Mouse (Mus musculus) R1 (cell line): ENCODE measurements around the gene Prrxl1.
A peak's percentile ranks its signal among the peaks of the same experiment; 100 is the strongest.

ENCODE experiments used
- DNase-seq: peaks from one replicate; pipeline ENCODE4 v3.0.0-alpha.2; 2018; ENCODE audit warnings: low read depth, low spot score

Prrxl1 gene

DNA sequence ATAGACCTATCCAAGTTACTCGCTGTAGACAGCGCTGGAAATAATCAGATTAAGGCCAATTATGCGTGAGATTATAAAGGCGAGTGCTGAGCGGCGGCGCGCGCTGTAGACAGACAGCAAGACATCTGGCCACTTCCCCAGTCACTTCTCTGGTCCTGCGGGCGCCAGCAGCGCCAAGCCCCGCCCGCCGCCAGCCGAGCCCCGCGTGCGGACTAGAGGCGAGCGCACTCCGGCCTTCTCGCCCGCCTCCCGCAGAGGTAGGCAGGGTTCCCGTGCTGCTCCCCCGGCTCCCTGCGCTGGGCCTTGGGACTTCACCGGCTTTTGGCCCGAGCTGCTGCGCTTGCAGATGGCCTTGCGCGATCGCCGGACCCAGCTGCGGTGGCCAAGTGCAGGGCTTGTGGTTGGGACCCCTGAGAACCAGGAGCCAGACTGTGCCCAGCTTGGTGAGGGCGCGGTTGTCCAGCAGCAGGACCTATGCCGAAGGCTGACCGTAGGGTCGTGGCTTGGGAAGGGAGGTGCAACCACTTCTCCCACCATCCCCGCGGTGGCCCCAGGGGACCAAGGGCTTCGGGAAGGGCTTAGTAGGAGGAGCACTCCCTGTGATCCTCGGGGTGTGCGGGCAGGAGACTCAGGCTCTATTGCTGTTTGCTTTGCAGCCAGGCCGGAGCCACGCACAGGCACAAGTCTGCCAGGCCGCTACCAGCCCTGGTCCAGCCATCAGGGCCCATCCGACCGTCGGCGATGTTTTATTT lies at the start of gene Prrxl1:
Gene Prrxl1 (plus strand): TSS at position 118 of the 752 bp plus-strand sequence.
- peak; percentile 18 for DNase-seq

DNA sequence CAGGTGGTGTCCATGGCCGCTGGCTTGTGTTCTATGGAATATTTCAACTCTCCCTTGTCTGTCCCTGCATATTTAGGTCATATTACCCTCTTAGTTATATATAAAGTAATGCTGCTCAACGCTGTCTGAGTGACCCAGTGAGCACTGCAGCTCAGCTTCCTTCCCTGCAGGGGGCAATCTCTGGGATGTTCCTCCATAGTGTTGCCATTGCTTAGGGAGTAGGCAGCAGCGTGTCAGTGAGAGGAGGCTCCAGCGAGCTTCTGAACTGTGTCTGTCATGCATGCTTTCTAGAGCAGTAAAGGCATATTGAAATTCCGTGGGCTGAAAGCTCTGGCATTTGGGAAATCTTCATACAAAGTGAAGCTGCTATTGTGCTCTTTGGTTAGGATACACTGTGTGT lies 47.4 kb upstream of the Prrxl1 start:
- no peak for DNase-seq

DNA sequence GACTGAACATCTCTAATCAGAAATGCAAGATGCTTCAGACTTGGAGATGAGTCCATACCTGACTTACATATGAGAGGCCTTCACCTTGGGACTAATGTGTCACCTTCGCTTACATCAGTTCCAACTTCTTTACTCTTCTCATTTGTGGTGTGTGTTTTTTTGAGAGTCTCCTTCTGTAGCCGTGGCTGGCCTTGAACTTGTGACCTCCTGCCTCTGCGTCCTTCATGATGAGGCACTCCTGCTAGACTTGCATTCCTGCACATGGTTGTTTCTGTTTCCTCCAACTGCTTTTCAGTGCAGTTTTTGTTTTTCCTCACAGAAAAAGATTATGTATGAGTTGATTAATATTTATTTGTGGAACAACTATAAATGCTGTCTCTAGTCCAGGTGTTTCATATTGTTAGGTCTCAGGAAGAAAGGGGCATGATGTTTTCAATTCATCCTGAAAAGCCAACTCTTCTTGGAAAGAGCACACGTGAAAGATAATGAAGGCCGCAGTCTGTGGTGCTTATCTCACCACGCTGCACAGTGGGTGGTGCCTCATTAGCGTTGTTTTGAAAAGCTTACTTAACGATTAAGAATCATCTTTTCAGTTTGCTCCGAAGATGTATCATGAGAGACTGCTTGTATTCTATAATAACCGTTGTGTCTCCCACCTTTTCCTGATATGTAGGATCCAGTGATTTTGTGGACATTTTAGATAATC lies 45.9 kb upstream of the Prrxl1 start:
- peak; percentile 34 for DNase-seq

DNA sequence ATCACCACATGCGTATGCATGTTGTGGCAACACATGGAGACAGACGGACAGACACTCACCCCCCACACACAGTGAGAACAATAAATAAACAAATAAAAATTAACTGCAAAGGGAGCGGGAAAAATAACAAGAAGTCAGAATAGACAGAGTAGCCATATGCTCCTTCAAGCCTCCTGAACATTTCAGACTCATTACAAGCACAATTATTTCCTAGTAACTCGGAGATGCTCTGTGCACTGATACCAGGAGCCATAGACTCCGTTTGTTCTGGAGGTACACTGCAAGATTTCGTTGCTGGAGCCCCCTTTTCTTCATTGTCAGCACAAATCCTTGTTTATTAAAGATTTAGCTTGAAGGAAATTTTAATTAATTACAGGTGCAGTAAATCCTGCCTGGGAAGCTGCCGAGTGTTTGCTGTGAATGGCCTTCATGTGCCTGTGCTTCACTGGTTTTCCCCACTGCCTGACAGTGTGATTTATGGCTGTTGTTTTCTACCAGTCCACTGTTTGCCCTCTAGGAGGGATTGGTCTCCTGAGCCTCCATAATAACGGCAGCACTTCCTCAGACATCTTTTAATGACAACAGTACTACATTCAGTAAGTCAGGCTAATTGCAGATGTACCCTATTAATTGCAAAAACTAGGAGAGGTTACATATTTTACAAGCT lies 44.2 kb upstream of the Prrxl1 start:
- no peak for DNase-seq

DNA sequence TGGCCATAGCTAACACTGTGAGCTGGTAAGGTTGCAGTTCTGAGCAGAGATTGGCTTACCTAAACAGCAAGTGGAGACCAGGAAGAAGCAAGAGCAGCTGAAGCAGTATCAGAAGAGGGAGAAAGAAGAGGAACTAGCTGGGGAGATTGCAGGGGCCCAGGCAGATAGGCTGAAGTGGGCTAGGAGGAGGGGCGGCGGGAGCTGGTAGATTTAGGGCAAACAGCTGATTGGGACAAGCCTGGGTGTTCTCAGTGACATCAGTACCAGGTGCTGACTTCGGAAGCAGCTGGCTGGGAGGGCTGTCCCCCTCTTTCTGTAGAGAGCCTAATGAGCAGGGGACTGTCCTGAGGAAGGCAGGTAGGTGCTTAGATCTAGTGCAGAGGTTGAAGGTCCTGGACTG lies 37.8 kb upstream of the Prrxl1 start:
- no peak for DNase-seq

DNA sequence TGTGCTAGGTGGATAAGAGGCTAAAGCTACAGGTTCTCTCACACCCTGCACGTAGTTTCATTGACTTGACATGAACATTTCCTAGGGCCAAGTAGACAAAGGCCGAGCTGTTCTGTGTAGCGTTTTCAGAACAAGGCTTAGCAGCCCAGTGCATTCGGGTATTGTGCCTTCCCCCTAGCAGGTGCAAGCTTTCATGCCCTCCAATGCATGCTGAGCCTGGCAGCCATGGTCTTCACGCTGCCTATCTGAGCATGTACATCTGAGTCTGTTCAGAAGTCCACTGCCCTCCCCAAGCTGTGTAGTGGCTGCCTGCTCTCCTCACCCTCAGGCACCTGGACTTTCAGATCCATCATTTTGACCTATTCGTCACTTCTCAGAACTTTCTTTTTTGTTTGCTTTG lies 35.5 kb upstream of the Prrxl1 start:
- DNase-seq: no peak

DNA sequence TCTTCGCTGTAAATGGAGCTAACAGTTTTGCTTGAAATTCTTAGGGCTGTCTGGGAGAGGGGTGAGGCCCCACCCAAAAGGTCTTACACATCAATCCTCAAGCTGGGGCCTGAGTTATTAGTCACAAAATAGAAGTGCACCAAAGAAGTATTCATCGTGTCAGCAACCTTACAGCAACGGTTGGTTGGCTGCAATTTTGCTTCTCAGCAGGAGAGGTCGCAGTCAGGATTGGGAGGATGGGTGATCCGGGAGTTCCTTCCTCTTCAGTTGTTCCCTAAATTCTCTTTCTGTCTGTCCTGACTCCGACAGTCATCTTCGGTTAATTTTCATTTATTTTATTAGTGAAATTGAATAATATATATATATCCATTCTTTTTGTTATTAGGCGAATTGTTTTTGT lies 26.7 kb upstream of the Prrxl1 start:
- no peak for DNase-seq

DNA sequence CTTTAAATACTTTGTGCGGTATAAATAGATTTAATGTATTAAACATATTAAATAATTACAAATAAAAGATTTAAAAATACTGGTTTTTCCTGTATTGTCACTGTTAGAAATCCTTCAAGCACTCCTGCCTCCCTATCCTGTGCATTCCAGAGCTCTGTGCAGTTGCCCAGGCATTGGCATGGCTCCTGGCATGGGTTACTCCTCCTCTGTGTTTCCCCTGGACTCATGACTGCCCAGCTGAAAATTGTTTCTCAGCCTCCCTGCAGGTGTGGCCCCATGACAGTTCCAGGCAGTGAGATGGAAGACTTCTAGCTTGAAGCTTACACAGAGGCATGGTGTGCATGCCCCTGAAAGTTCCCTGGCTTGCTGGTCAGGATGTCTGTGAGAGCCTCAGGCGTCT lies 20.8 kb upstream of the Prrxl1 start:
- no peak for DNase-seq

DNA sequence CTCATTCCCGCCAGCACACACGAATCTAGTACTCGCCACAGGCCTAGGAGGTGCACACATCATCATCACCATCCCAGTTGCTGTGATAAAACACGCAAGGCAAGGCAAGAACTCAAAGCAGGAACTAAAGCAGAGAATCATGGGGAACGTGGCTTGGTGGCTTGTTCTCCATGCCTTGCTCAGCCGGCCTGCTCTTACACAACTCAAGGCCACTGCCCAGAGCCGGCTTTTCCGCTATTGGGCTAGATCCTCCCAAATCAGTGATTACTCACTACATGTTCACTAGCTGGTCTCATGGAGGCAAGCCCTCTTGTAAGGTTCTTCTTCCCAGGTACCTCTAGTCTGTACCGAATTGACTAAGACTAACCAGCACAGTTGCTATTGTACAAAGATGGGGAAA lies 15.5 kb upstream of the Prrxl1 start:
- DNase-seq: no peak

DNA sequence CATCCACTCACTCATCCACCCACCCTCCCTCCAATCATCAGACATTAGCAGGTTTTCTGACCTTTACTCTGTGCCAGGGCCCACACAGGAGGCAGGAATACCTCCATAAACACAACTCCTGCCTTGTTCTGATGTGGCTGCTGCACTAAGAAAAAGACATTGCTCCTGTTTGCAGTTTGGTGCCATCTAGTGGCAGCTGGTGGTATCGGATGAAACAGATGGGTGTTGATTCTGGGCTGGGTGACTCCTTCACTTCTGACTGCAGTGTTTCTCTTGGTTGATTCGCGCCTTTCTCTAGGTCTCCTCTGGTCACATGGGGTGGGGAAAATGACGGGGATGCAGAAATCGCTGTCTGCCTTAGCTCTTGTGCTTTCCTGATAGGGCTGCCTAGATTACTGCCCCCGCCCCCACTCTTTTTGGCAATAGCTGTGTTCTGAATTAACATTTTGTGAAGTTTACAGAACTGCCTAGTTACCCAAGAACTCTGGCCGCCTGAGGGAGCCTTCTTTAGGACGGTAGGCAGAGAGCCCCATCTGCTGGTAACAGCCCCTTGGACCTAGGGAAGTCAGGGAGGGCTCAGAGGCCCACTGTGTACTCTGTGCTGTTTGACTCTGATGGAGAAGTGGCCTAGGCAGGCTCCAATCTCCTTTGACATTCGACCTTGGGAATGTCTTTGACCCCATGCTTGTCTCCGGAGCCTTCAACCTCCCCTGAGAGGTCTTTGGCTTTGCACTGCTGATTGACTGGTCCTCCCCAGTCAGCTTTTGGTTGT lies 12.0 kb upstream of the Prrxl1 start:
- DNase-seq: peak; percentile 85

DNA sequence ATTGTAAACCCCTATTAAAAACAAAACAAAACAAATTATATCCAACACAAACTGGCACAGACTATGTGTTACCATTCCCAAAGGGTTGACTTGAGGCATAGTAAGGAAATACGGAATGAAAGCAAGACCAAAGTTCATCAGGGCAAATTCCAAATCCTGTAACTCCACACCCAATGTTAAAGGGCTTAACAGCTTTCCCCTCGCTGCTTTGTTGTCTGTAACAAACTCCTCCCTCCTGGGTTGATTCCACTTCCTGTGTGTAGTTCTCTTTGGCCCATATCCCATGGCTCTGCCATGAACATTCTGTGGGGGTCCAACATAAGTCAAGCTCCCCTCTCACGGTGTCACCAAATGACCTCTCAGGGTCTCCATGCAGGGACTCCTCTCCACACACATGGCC lies 8.8 kb upstream of the Prrxl1 start:
- DNase-seq: no peak

DNA sequence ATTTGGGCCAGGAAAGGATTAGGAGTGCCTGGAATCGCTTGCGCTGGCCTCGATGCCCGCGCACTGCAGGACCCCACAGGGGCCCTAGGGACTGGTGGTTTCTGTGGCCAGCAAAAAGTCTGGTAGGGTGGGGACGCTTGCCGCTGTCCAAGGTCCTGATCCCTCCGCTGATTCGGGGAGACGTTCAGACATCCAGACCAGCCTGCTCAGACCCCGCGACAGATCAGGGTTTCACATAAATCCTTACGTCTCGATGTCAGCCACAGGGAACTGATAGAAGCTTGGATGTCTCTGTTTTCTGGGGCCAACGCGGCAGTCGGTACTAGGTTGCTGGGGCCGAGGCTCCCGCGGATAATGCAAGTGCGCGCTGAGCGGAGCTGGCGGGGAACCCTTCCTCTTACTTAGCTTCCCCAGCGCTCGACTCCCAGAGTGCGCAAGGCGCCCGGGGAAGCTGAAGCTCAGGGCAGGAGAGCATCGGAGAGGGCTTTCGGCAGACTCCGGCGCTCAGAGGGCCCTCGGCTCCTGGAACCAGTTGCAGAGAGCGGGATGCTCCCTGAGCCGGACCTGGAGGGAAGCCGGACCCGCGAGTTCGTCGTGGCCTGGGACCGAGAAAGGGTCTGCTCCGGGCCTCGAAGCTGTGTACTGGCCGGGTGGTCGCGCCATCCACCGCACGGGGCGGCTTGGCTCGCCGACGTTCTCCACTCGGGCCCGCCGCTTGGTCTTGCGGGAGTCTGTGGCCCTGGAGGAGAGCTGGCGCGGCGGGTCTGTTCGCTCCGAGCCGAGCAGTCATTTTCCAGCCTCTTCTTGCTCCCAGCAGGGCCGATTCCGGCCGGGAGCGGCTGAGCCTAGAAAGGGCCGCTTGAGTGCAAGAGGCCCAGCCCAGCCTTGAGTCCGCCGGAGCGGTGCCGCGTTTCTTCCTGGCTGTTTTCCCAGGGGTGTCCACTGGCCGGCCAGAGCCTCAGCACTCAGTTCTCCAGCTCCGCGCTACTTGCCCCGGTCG lies 1.7 kb upstream of the Prrxl1 start:
- DNase-seq: peak; percentile 85

DNA sequence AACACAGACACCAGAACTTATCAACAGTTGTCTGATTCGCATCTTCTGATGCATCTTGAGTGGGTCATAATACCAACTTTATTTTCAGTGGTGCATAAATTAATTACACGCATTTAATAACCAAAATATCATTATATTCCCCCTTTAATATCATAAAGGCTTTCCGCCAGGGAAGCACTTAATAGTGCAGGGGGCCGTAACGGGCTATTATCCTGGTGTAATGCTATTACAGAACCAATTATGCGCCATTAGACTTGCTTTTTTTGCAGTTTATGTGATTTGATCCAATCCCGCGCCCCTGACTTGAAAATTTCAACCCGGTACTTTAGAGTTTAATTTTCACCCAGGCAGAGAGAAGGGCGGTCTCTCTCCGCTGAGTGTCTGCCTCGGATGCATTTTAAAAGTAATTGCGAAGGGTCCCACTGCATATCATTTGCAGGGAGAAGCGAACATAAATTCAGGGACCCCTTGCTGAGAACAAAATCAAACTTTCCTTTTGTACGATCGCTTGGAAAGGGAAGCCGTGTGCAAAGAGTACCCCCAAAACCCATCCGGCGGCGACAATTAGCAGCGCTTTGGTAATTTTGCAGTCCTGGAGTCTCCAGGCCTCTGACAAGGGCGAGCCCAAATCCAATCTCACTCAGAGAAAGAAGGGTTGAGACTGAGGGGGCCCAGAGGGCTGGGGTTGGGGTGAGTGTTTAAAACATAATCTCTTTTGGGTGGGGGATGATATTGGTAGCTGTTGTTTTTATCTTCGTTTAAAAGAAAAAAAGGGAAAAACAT lies 579 bp upstream of the Prrxl1 start:
- no peak for DNase-seq

DNA sequence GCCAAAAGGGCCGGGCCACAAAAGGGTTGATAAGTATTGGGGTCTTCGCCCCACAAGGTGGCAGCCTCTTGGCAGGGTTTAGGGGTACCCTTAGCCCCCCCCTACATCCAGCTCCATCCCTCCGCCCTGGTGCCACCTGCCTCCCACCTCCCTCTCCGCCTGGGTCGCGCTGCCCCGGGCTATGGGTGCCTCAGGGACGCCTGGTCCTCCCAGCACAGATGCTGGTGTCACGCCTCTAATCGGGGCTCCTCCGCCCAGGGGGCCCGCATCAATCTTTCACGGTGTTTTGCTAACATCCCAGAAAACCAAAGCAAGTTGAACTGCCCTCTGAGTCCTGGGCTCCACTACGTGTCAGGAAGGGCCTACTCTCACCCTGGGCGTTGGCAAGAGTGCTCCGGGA lies 903 bp downstream of the Prrxl1 start:
- DNase-seq: peak; percentile 13

DNA sequence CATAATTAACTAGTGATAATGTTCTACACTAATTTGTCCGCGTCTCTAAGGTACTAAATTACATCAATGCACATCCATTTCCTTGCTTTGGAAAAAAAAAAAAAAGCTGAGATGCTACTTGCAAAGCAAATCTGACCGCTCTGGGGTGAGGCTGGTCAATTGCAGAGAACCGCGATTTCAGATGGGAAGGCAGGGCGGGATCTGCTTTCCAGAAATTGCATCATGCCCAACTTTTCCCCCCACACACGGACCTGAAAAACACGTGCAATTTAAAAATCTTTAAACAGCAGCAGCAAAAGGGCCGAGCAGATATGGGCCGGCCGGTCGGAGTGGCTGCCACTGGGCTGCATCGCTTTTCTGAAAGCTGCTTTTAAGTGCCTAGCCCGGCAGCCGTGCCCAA lies 6.3 kb downstream of the Prrxl1 start:
- no peak for DNase-seq

DNA sequence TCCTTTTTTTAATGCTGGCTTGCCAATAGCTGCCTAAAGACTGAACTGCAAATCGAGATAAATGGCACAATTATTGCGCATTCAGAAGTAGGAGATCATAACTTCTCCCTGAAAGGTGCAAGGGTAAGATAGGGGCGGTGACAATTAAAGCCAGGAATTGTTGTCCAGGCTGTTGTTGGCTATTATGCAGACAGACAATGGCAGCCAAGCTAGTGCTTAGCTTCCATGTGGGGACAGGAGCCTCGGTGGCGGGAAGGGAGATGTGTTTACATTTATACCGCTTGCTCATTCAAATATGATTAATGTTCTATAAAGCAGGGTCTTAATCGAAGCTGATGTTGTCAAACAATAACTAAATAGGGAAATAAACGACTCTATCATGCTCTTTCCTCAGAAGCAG lies 7.1 kb downstream of the Prrxl1 start:
- no peak for DNase-seq

DNA sequence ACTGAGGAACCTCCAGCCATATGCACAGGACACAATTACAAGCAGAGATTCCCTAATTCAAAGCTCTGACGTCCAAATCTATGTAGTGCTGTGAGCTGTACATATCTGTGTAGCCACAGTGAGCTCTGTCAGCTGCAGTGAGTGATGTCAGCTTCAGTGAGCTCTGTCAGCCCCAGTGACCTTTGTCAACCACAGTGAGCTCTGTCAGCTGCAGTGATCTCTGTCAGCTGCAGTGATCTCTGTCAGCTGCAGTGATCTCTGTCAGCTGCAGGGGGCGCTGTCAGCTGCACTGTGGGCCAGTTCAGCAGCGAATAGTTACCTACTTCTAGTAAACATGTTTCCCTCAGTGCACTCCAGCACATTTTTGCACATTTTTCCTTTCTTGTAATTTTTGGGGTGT lies 10.2 kb downstream of the Prrxl1 start:
- DNase-seq: peak; percentile 24

DNA sequence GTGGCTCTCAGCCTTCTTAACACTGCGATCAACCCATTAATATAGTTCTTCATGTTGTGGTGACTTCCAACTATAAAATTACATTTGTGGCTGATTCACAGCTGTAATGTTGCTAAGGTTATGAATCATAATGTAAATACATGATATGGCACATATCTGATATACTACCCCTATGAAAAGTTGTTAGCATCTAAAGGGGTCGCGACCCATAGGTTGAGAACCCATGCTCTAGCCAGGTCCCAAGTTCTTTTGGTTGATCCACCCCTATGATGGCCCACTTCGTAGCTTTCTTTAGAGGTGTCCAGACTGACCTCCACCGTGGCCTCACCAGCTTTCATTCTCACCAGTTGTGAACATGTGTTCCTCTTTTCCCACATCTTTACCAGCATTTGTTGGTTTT lies 18.0 kb downstream of the Prrxl1 start:
- no peak for DNase-seq

DNA sequence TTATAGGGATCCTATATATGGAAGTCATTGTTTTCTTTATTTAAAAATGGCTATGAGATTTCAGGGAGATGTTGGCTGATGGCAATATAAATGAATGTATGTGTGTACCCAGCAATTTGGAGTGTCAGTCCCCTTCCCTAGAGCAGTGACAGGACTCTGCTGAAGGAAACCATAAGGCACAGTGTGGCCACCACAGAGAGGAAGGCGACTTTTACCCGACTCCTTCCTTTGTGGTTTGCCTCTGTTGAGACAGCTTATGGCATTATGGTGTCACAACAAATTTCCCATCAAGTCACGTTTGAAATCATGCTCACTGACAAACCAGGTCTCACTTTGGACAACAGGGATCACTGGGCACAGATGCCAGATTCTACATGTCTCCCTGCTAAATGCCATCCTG lies 25.0 kb downstream of the Prrxl1 start:
- DNase-seq: no peak

DNA sequence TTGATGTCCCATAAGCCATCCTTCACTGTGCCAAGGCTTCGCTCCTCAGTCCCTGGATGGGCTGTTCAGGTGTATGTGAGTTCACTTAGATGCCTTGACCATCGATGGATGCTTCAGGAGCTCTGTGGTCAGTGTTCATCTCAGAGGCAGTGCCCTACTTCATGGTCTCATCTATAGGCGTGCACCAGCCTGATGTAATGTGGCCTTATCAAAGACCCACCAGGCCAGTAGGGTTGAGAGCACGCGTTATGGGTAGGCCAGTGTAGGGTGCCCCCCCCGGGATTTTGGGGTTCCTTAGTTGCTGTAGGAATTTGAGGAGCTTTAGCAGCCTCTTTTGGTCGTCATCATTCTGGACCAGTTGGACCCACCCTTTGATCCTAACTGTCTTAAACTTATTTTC lies 25.6 kb downstream of the Prrxl1 start:
- DNase-seq: no peak
